Mouse (Mus musculus): Measurements from ENCODE around the gene Taok3. TPM values are rescaled to one million over a fixed set of nuclear protein-coding genes. Genes with fewer than 3 reads are reported as not detected.

The Taok3 gene
- polyA plus RNA-seq, 1 experiment from 2014 or later, result 61.7 TPM

GRCm38 (mm10) chr5:117274817-117275216 is 154.9 kb downstream of the Taok3 start:
- Histone ChIP-seq H3K27me3 (replicated peaks; ENCODE audit: control insufficient read depth, insufficient read depth, low read length) (no peaks in the 10 kb centered on the region), H3K4me2 (ENCODE audit: low read length) (no peak overlapping the region), H3K27ac (ENCODE audit: low read depth, low read length) (no peak overlapping the region), H3K9me3 (ENCODE audit: control insufficient read depth, low read length) (no peaks in the 10 kb centered on the region), H3K9ac (ENCODE audit: low read depth, low read length) (no peak overlapping the region), H3K36me3 (ENCODE audit: control insufficient read depth, insufficient read depth, low read length) (peaks cover 9% of the 10 kb centered on the region), H3K4me1 (ENCODE audit: control insufficient read depth, insufficient read depth, low read depth, low read length) (no peaks in the 10 kb centered on the region), H3K4me3 (ENCODE audit: low read length) (no peak overlapping the region)
- WGBS, result 62% methylated on average over 5 of the region's 5 CpGs
- no peak for ATAC-seq

- Histone ChIP-seq H3K9ac (ENCODE audit: low read depth, low read length) (no peak overlapping the region), H3K4me1 (ENCODE audit: control insufficient read depth, insufficient read depth, low read depth, low read length) (no peaks in the 10 kb centered on the region), H3K4me2 (ENCODE audit: low read length) (no peak overlapping the region), H3K4me3 (ENCODE audit: low read length) (no peak overlapping the region), H3K9me3 (ENCODE audit: control insufficient read depth, low read length) (no peaks in the 10 kb centered on the region), H3K27me3 (replicated peaks; ENCODE audit: control insufficient read depth, insufficient read depth, low read length) (no peaks in the 10 kb centered on the region), H3K36me3 (ENCODE audit: control insufficient read depth, insufficient read depth, low read length) (peaks cover 16% of the 10 kb centered on the region), H3K27ac (ENCODE audit: low read depth, low read length) (no peak overlapping the region)
- over 99% methylated on average over 6 of the region's 6 CpGs for WGBS
- no peak for ATAC-seq
These were observed 157.9 kb downstream of the Taok3 start for GRCm38 (mm10) chr5:117277784-117278183.

- WGBS, result 91% methylated on average over 15 of the region's 15 CpGs
- H3K4me2 ChIP-seq (ENCODE audit: low read length), result no peak overlapping the region
- H3K9me3 ChIP-seq (ENCODE audit: control insufficient read depth, low read length), result no peaks in the 10 kb centered on the region
- no peak overlapping the region for H3K27ac ChIP-seq (ENCODE audit: low read depth, low read length)
- ATAC-seq, result no peak
- no peaks in the 10 kb centered on the region for H3K4me1 ChIP-seq (ENCODE audit: control insufficient read depth, insufficient read depth, low read depth, low read length)
- peaks cover 15% of the 10 kb centered on the region for H3K36me3 ChIP-seq (ENCODE audit: control insufficient read depth, insufficient read depth, low read length)
- no peak overlapping the region for H3K9ac ChIP-seq (ENCODE audit: low read depth, low read length)
- no peak overlapping the region for H3K4me3 ChIP-seq (ENCODE audit: low read length)
- H3K27me3 ChIP-seq (replicated peaks; ENCODE audit: control insufficient read depth, insufficient read depth, low read length), result no peaks in the 10 kb centered on the region
These were observed 159.1 kb downstream of the Taok3 start for GRCm38 (mm10) chr5:117278809-117279668.

- no peak for ATAC-seq
These were observed 159.7 kb downstream of the Taok3 start for GRCm38 (mm10) chr5:117279669-117280050.

GRCm38 (mm10) chr5:117281536-117281935 is 161.6 kb downstream of the Taok3 start:
- no peak overlapping the region for H3K4me3 ChIP-seq (ENCODE audit: low read length)
- no peaks in the 10 kb centered on the region for H3K27me3 ChIP-seq (replicated peaks; ENCODE audit: control insufficient read depth, insufficient read depth, low read length)
- peaks cover 16% of the 10 kb centered on the region for H3K4me1 ChIP-seq (ENCODE audit: control insufficient read depth, insufficient read depth, low read depth, low read length)
- no peaks in the 10 kb centered on the region for H3K9me3 ChIP-seq (ENCODE audit: control insufficient read depth, low read length)
- H3K27ac ChIP-seq (ENCODE audit: low read depth, low read length), result no peak overlapping the region
- 93% methylated on average over 10 of the region's 10 CpGs for whole genome bisulfite sequencing
- no peak overlapping the region for H3K4me2 ChIP-seq (ENCODE audit: low read length)
- ATAC-seq, result no peak
- peaks cover 15% of the 10 kb centered on the region for H3K36me3 ChIP-seq (ENCODE audit: control insufficient read depth, insufficient read depth, low read length)
- H3K9ac ChIP-seq (ENCODE audit: low read depth, low read length), result no peak overlapping the region

More at GRCm38 (mm10) chr5:117279669-117280050, 159.7 kb downstream of the Taok3 start:
- 82% methylated on average over 4 of the region's 4 CpGs for WGBS
- Histone ChIP-seq H3K4me2 (ENCODE audit: low read length) (no peak overlapping the region), H3K9ac (ENCODE audit: low read depth, low read length) (no peak overlapping the region), H3K27ac (ENCODE audit: low read depth, low read length) (no peak overlapping the region), H3K27me3 (replicated peaks; ENCODE audit: control insufficient read depth, insufficient read depth, low read length) (no peaks in the 10 kb centered on the region), H3K9me3 (ENCODE audit: control insufficient read depth, low read length) (no peaks in the 10 kb centered on the region), H3K4me1 (ENCODE audit: control insufficient read depth, insufficient read depth, low read depth, low read length) (peaks cover 1% of the 10 kb centered on the region; the same call in 1 of the 2 replicates), H3K4me3 (ENCODE audit: low read length) (no peak overlapping the region), H3K36me3 (ENCODE audit: control insufficient read depth, insufficient read depth, low read length) (peaks cover 15% of the 10 kb centered on the region)

- Histone ChIP-seq H3K9me3 (ENCODE audit: control insufficient read depth, low read length) (no peaks in the 10 kb centered on the region), H3K4me3 (ENCODE audit: low read length) (no peak overlapping the region), H3K27ac (ENCODE audit: low read depth, low read length) (no peak overlapping the region), H3K27me3 (replicated peaks; ENCODE audit: control insufficient read depth, insufficient read depth, low read length) (no peaks in the 10 kb centered on the region), H3K4me1 (ENCODE audit: control insufficient read depth, insufficient read depth, low read depth, low read length) (peaks cover 16% of the 10 kb centered on the region), H3K4me2 (ENCODE audit: low read length) (no peak overlapping the region), H3K36me3 (ENCODE audit: control insufficient read depth, insufficient read depth, low read length) (peaks cover 15% of the 10 kb centered on the region), H3K9ac (ENCODE audit: low read depth, low read length) (no peak overlapping the region)
- ATAC-seq, result no peak
- 91% methylated on average over 8 of the region's 8 CpGs for WGBS
These were observed 162.4 kb downstream of the Taok3 start for GRCm38 (mm10) chr5:117282360-117282759.

- H3K4me2 ChIP-seq (ENCODE audit: low read length), result no peak overlapping the region
- 50% methylated on average over 9 of the region's 9 CpGs for WGBS
These were observed 164.1 kb downstream of the Taok3 start for GRCm38 (mm10) chr5:117284029-117284428.

GRCm38 (mm10) chr5:117284682-117285081 is 164.8 kb downstream of the Taok3 start:
- no peak for ATAC-seq
- peaks cover 15% of the 10 kb centered on the region for H3K36me3 ChIP-seq (ENCODE audit: control insufficient read depth, insufficient read depth, low read length)
- 55% methylated on average over 7 of the region's 7 CpGs for WGBS
- no peak overlapping the region for H3K4me2 ChIP-seq (ENCODE audit: low read length)
- no peaks in the 10 kb centered on the region for H3K27me3 ChIP-seq (replicated peaks; ENCODE audit: control insufficient read depth, insufficient read depth, low read length)
- peaks cover 22% of the 10 kb centered on the region for H3K4me1 ChIP-seq (ENCODE audit: control insufficient read depth, insufficient read depth, low read depth, low read length)
- no peak overlapping the region for H3K9ac ChIP-seq (ENCODE audit: low read depth, low read length)
- no peaks in the 10 kb centered on the region for H3K9me3 ChIP-seq (ENCODE audit: control insufficient read depth, low read length)
- H3K27ac ChIP-seq (ENCODE audit: low read depth, low read length), result no peak overlapping the region
- no peak overlapping the region for H3K4me3 ChIP-seq (ENCODE audit: low read length)

More at GRCm38 (mm10) chr5:117284029-117284428, 164.1 kb downstream of the Taok3 start:
- Histone ChIP-seq H3K27me3 (replicated peaks; ENCODE audit: control insufficient read depth, insufficient read depth, low read length) (no peaks in the 10 kb centered on the region), H3K36me3 (ENCODE audit: control insufficient read depth, insufficient read depth, low read length) (peaks cover 15% of the 10 kb centered on the region), H3K9me3 (ENCODE audit: control insufficient read depth, low read length) (no peaks in the 10 kb centered on the region), H3K9ac (ENCODE audit: low read depth, low read length) (no peak overlapping the region), H3K4me3 (ENCODE audit: low read length) (no peak overlapping the region), H3K4me1 (ENCODE audit: control insufficient read depth, insufficient read depth, low read depth, low read length) (peaks cover 22% of the 10 kb centered on the region), H3K27ac (ENCODE audit: low read depth, low read length) (peak overlapping the region; percentile 6; the same call in 1 of the 2 replicates)
- peak; percentile 28; the same call in 1 of the 2 replicates for ATAC-seq

GRCm38 (mm10) chr5:117285266-117285665 is 165.3 kb downstream of the Taok3 start:
- Histone ChIP-seq H3K4me3 (ENCODE audit: low read length) (no peak overlapping the region), H3K36me3 (ENCODE audit: control insufficient read depth, insufficient read depth, low read length) (peaks cover 15% of the 10 kb centered on the region), H3K9ac (ENCODE audit: low read depth, low read length) (no peak overlapping the region; the same call in 1 of the 2 replicates), H3K4me1 (ENCODE audit: control insufficient read depth, insufficient read depth, low read depth, low read length) (peaks cover 22% of the 10 kb centered on the region), H3K4me2 (ENCODE audit: low read length) (peak overlapping the region; percentile 54; the same call in 1 of the 2 replicates), H3K27ac (ENCODE audit: low read depth, low read length) (no peak overlapping the region), H3K27me3 (replicated peaks; ENCODE audit: control insufficient read depth, insufficient read depth, low read length) (no peaks in the 10 kb centered on the region), H3K9me3 (ENCODE audit: control insufficient read depth, low read length) (no peaks in the 10 kb centered on the region)
- ATAC-seq, result no peak
- 71% methylated on average over 4 of the region's 4 CpGs for WGBS

All from hindbrain, embryonic 16.5 days (tissue).